Mouse (Mus musculus) CD4-positive, CD25-positive, alpha-beta regulatory T cell, adult 2 months (primary cell): ENCODE measurements around the gene C2cd3.

ENCODE experiments used
- DNase-seq: peaks from one replicate; pipeline ENCODE4 v3.0.0-alpha.2; 2012; ENCODE audit warnings: low read depth, low spot score

The C2cd3 gene

GRCm38 (mm10) chr7:100497402-100497801, 125.4 kb downstream of the C2cd3 start:
- no peak for DNase-seq

- peak; percentile 23 for DNase-seq
Observed at GRCm38 (mm10) chr7:100497982-100498381, 125.9 kb downstream of the C2cd3 start.

GRCm38 (mm10) chr7:100499465-100499864, 127.4 kb downstream of the C2cd3 start:
- DNase-seq = no peak

GRCm38 (mm10) chr7:100500276-100500977, 128.4 kb downstream of the C2cd3 start:
- DNase-seq = peak; percentile 34

GRCm38 (mm10) chr7:100501027-100501843, 129.2 kb downstream of the C2cd3 start:
- DNase-seq = peak; percentile 32

GRCm38 (mm10) chr7:100501844-100502373, 129.9 kb downstream of the C2cd3 start:
- DNase-seq = peak; percentile 24

GRCm38 (mm10) chr7:100502374-100502922, 130.4 kb downstream of the C2cd3 start:
- DNase-seq = peak; percentile 43

GRCm38 (mm10) chr7:100503076-100503475, 131.0 kb downstream of the C2cd3 start:
- peak; percentile 62 for DNase-seq

- DNase-seq = peak; percentile 20
Observed at GRCm38 (mm10) chr7:100504740-100505487, 132.9 kb downstream of the C2cd3 start.

GRCm38 (mm10) chr7:100506494-100506893, 134.5 kb downstream of the C2cd3 start:
- DNase-seq = no peak

GRCm38 (mm10) chr7:100508670-100509069, 136.6 kb downstream of the C2cd3 start:
- no peak for DNase-seq

- peak; percentile 70 for DNase-seq
Observed at GRCm38 (mm10) chr7:100511602-100512001, 139.6 kb downstream of the C2cd3 start.

- no peak for DNase-seq
Observed at GRCm38 (mm10) chr7:100514573-100514972, 142.5 kb downstream of the C2cd3 start, which contains the start of gene Dnajb13. TSS of gene Dnajb13 (minus strand) at chr7:100514960.
